Mouse (Mus musculus): ENCODE results near the gene Gorab.

GRCm38 (mm10) chr1:163338525-163339218 is 64.8 kb downstream of the Gorab start:
- TF ChIP-seq UBTF (IDR thresholded peaks at IDR 0.05; ENCODE audit: low read depth, low read length) (no peak), NRF1 (IDR thresholded peaks at IDR 0.05; ENCODE audit: low read depth, low read length) (no peak), JUND (conservative IDR thresholded peaks at IDR 0.05; ENCODE audit: low read depth, low read length) (no peak), PAX5 (IDR thresholded peaks at IDR 0.05; ENCODE audit: low read length) (no peak), CTCF (conservative IDR thresholded peaks at IDR 0.05 in 1 of 2, IDR thresholded peaks at IDR 0.05 in 1 of 2; ENCODE audit: low read depth in 2 of 2, low read length in 2 of 2) (no peak), ZC3H11A (IDR thresholded peaks at IDR 0.05; ENCODE audit: low read depth, low read length) (no peak), RAD21 (IDR thresholded peaks at IDR 0.05; ENCODE audit: low read depth, low read length) (no peak), KAT2A (IDR thresholded peaks at IDR 0.05; ENCODE audit: insufficient replicate concordance, low read length) (no peak), SMC3 (IDR thresholded peaks at IDR 0.05; ENCODE audit: low read depth, low read length) (no peak), ZMIZ1 (IDR thresholded peaks at IDR 0.05; ENCODE audit: low read depth, low read length) (no peak), CHD2 (IDR thresholded peaks at IDR 0.05; ENCODE audit: low read length) (no peak), ZNF384 (IDR thresholded peaks at IDR 0.05; ENCODE audit: low read depth, low read length) (no peak), POLR2A (IDR thresholded peaks at IDR 0.05; ENCODE audit: low read depth, low read length) (no peak)
